Mouse (Mus musculus) liver, embryonic 15.5 days (tissue): ENCODE data around the gene Angptl2. TPM values are rescaled to one million over a fixed set of nuclear protein-coding genes. Genes with fewer than 3 reads are reported as not detected.
"Not testable (repeated sequence)": the region's sequence is repeated elsewhere in the genome, so short reads cannot be mapped to it uniquely, and the experiment has no call there.

Experiments
- ATAC-seq: fragments of 200-750 bp; cut with Nextera tagmentation; 2 replicates; pipeline ENCODE4 v1.8.0; 2017; ENCODE audit warnings: moderate number of reproducible peaks, mild to moderate bottlenecking, moderate library complexity; ENCODE audit not compliant: insufficient read depth
- H3K27ac ChIP-seq: fragments of 300-500 bp; sonication (generic); replicated peaks from 2 replicates; pipeline ENCODE4 v1.5.1; 2015; ENCODE audit warnings: mild to moderate bottlenecking, inconsistent platforms
- H3K27me3 ChIP-seq: fragments of 300-500 bp; sonication (generic); 2 replicates; pipeline ENCODE4 v1.6.1; 2015; ENCODE audit warnings: mild to moderate bottlenecking, inconsistent platforms
- H3K36me3 ChIP-seq: fragments of 300-500 bp; sonication (generic); replicated peaks from 2 replicates; pipeline ENCODE4 v1.6.1; 2015; ENCODE audit warnings: moderate library complexity, mild to moderate bottlenecking, inconsistent platforms
- H3K4me1 ChIP-seq: fragments of 300-500 bp; sonication (generic); replicated peaks from 2 replicates; pipeline ENCODE4 v1.6.1; 2015; ENCODE audit warnings: inconsistent platforms
- H3K4me2 ChIP-seq: fragments of 300-500 bp; sonication (generic); 2 replicates; pipeline ENCODE4 v1.6.1; 2015; ENCODE audit warnings: moderate library complexity, mild to moderate bottlenecking, inconsistent platforms
- H3K4me3 ChIP-seq: fragments of 300-500 bp; sonication (generic); replicated peaks from 2 replicates; pipeline ENCODE4 v1.5.1; 2015; ENCODE audit warnings: mild to moderate bottlenecking, inconsistent platforms
- H3K9ac ChIP-seq: fragments of 300-500 bp; sonication (generic); 2 replicates; pipeline ENCODE4 v1.6.1; 2015; ENCODE audit warnings: moderate library complexity, mild to moderate bottlenecking, inconsistent platforms
- H3K9me3 ChIP-seq: fragments of 300-500 bp; sonication (generic); replicated peaks from 2 replicates; pipeline ENCODE4 v1.6.1; 2016; ENCODE audit warnings: inconsistent platforms
- WGBS: fragments of 180-500 bp; shearing (Covaris S2); methylation state at CpG from one replicate; pipeline ENCODE4 v1.1.7; 2015; ENCODE audit warnings: mixed read lengths; ENCODE audit not compliant: insufficient replicate concordance; 5-methylcytosine and 5-hydroxymethylcytosine counted together
- polyA plus RNA-seq: library from polyadenylated mRNA; unstranded; fragments of >200 nt; fragmentation: Nextera tagmentation; extraction: Ambion mirVana; gene quantifications from 2 replicates; pipeline ENCODE4 v1.2.1, GENCODE M21; 2015

The Angptl2 gene
- polyA plus RNA-seq, 1 experiment from 2014 or later: 3.3 TPM

GRCm38 (mm10) chr2:33204980-33205379 lies 10.9 kb upstream of the Angptl2 start:
- Histone ChIP-seq H3K27me3 (no peaks in the 10 kb centered on the region), H3K27ac (no peak overlapping the region), H3K9me3 (no peaks in the 10 kb centered on the region), H3K4me2 (no peak overlapping the region), H3K4me3 (no peak overlapping the region), H3K4me1 (peaks cover 21% of the 10 kb centered on the region), H3K9ac (no peak overlapping the region), H3K36me3 (no peaks in the 10 kb centered on the region)
- ATAC-seq: no peak
- 44% methylated on average over 5 of the region's 5 CpGs for WGBS

GRCm38 (mm10) chr2:33205939-33206525 lies 9.8 kb upstream of the Angptl2 start:
- H3K27ac ChIP-seq: no peak overlapping the region
- no peak for ATAC-seq

GRCm38 (mm10) chr2:33207069-33207468 lies 8.8 kb upstream of the Angptl2 start:
- 61% methylated on average over 4 of the region's 4 CpGs for WGBS
- Histone ChIP-seq H3K27ac (no peak overlapping the region), H3K36me3 (no peaks in the 10 kb centered on the region), H3K4me1 (peaks cover 15% of the 10 kb centered on the region; the same call in 1 of the 2 replicates), H3K9me3 (no peaks in the 10 kb centered on the region), H3K4me3 (no peak overlapping the region), H3K9ac (no peak overlapping the region), H3K4me2 (no peak overlapping the region), H3K27me3 (no peaks in the 10 kb centered on the region)
- ATAC-seq: no peak

More at GRCm38 (mm10) chr2:33205939-33206525, 9.8 kb upstream of the Angptl2 start:
- Histone ChIP-seq H3K27me3 (no peaks in the 10 kb centered on the region), H3K9ac (no peak overlapping the region), H3K4me1 (peaks cover 13% of the 10 kb centered on the region; the same call in 1 of the 2 replicates), H3K4me3 (no peak overlapping the region), H3K4me2 (no peak overlapping the region), H3K9me3 (no peaks in the 10 kb centered on the region), H3K36me3 (no peaks in the 10 kb centered on the region)
- WGBS: 52% methylated on average over 14 of the region's 14 CpGs

DNA sequence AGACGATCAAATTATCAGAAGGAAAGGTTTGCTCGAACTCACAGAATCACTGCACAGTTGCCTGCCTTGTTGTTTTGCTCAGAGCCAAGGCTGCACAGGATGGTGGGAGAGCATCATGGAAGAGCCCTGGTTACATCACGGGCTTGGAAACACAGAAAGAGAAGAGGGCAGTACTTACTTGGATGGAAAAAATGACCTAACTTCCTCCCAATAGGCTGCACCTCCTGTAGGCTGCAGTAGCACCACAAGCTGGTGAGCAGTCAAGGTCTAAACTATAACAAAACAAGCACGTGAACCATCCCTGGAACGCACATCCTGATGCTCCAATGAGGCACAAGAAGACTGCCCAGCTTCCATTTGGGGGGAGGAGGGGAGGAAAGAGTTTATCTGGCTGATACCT lies 7.7 kb upstream of the Angptl2 start:
- Histone ChIP-seq H3K4me3 (no peak overlapping the region), H3K27ac (no peak overlapping the region), H3K27me3 (no peaks in the 10 kb centered on the region), H3K9ac (no peak overlapping the region), H3K36me3 (no peaks in the 10 kb centered on the region), H3K9me3 (no peaks in the 10 kb centered on the region), H3K4me1 (peaks cover 13% of the 10 kb centered on the region; the same call in 1 of the 2 replicates), H3K4me2 (no peak overlapping the region)
- whole genome bisulfite sequencing: 61% methylated on average over 5 of the region's 5 CpGs
- no peak for ATAC-seq

- Histone ChIP-seq H3K4me3 (no peak overlapping the region), H3K36me3 (no peaks in the 10 kb centered on the region), H3K9me3 (no peaks in the 10 kb centered on the region), H3K27me3 (no peaks in the 10 kb centered on the region), H3K9ac (no peak overlapping the region), H3K4me2 (no peak overlapping the region), H3K27ac (no peak overlapping the region), H3K4me1 (peaks cover 14% of the 10 kb centered on the region)
- ATAC-seq: peak; percentile 77
- 36% methylated on average over 2 of the region's 2 CpGs for WGBS
Measured at GRCm38 (mm10) chr2:33210841-33211240, 5.0 kb upstream of the Angptl2 start.

DNA sequence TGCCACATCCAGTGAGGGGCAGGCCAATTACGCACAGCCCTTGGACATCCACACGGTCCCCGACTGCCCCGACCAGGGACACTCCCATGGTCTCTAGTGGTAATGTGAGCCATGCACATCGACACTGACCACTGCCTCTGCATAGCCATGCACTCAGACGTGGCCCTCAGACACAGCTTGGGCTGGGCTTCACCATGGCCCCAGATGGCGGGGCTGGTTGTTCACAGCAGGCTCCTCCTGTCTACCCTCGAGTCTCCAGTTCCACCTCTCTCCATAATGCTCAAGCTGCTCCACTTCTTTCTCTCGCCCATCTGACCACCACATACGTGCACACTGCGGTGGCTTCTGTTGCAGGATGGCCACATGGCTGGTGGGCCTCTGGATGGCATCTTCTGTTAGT lies 4.6 kb upstream of the Angptl2 start:
- peak; percentile 15; the same call in 1 of the 2 replicates for ATAC-seq
- WGBS: 77% methylated on average over 11 of the region's 11 CpGs
- H3K27ac ChIP-seq, H3K9ac ChIP-seq, H3K4me2 ChIP-seq, H3K4me3 ChIP-seq, H3K27me3 ChIP-seq, H3K36me3 ChIP-seq, H3K9me3 ChIP-seq: not testable (repeated sequence)
- H3K4me1 ChIP-seq: peaks cover 19% of the 10 kb centered on the region

GRCm38 (mm10) chr2:33215177-33215699 lies 631 bp upstream of the Angptl2 start:
- Histone ChIP-seq H3K9me3 (no peaks in the 10 kb centered on the region), H3K9ac (no peak overlapping the region), H3K4me1 (peaks cover 28% of the 10 kb centered on the region), H3K27me3 (0 out of 2 replicates have a peak, but pooled peaks cover 4% of the 10 kb centered on the region), H3K4me2 (peak overlapping the region; percentile 45), H3K4me3 (no peak overlapping the region), H3K27ac (no peak overlapping the region), H3K36me3 (no peaks in the 10 kb centered on the region)
- WGBS: 66% methylated on average over 5 of the region's 5 CpGs
- no peak for ATAC-seq

DNA sequence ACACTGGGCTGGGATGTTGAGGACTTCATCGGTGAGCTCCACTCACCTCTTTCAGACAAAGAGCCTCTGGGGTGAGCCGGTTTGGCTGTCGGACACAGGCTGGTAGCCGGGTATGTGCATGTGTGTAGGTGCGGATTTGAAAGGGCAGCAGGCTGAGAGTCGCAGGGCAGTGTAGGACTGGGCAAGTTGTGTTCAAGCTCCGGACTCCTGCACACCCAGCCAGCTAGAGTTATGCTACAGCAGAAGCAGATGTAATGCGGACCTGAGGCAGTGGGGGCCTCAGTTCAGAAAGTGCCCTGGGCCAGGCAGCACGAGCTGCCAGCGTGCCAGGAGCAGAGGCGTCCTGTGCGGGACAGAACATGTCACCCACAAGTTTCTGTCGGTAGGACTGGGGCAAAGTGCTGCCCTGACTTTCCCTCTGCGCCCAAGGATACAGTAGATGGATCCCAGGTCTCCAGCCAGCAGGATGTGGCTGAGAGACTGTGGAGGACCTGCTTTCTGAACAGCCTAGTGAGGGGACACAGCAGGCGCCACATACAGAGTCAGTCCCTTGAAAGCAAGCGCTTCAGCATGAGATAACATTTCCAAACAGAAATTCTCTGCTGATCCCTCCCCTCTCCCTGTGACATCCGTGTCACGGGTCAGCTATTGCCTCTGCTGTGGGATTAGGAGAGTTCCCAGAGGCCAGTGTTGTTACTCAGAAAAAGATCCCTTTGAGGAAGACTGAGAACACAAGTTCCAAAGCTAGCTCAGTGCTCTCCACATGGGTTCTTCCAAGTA lies 966 bp downstream of the Angptl2 start:
- Histone ChIP-seq H3K27me3 (0 out of 2 replicates have a peak, but pooled peaks cover 4% of the 10 kb centered on the region), H3K4me2 (peak overlapping the region; percentile 45), H3K9me3 (no peaks in the 10 kb centered on the region), H3K27ac (no peak overlapping the region; the same call in 1 of the 2 replicates), H3K4me3 (peak overlapping the region; percentile 39), H3K4me1 (peaks cover 21% of the 10 kb centered on the region), H3K9ac (no peak overlapping the region), H3K36me3 (no peaks in the 10 kb centered on the region)
- ATAC-seq: no peak; the same call in 1 of the 2 replicates
- WGBS: 47% methylated on average over 18 of the region's 18 CpGs

DNA sequence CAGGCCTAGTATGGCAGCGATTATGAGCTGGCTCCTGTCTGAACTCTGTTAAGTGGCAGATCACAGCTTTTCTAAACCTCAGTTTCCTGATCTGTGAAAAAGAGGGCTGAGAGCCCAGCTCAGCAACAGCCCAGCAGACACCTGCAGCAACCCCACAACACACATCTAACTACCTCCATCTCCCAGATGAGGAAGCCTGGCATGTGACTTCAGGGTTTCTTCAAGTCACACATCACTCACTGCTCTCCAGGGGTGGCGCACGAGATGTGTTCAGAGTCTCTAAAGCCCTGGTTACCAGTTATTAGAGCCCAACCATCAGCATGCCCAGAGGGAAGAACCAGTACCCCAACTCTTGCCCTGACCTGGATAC lies 1.5 kb downstream of the Angptl2 start:
- ATAC-seq: no peak
- H3K27ac ChIP-seq: no peak overlapping the region
- WGBS: 49% methylated on average over 3 of the region's 3 CpGs
- 0 out of 2 replicates have a peak, but pooled peaks cover 4% of the 10 kb centered on the region for H3K27me3 ChIP-seq
- H3K9me3 ChIP-seq: no peaks in the 10 kb centered on the region
- H3K36me3 ChIP-seq: no peaks in the 10 kb centered on the region
- H3K9ac ChIP-seq: no peak overlapping the region
- H3K4me2 ChIP-seq: peak overlapping the region; percentile 45; the same call in 1 of the 2 replicates
- no peak overlapping the region for H3K4me3 ChIP-seq
- H3K4me1 ChIP-seq: peaks cover 21% of the 10 kb centered on the region

GRCm38 (mm10) chr2:33218903-33219625 lies 3.2 kb downstream of the Angptl2 start:
- Histone ChIP-seq H3K4me2 (no peak overlapping the region), H3K4me1 (peaks cover 21% of the 10 kb centered on the region), H3K27me3 (0 out of 2 replicates have a peak, but pooled peaks cover 4% of the 10 kb centered on the region), H3K27ac (no peak overlapping the region), H3K9me3 (no peaks in the 10 kb centered on the region), H3K36me3 (no peaks in the 10 kb centered on the region), H3K4me3 (no peak overlapping the region), H3K9ac (no peak overlapping the region)
- 56% methylated on average over 11 of the region's 11 CpGs for WGBS
- ATAC-seq: no peak

DNA sequence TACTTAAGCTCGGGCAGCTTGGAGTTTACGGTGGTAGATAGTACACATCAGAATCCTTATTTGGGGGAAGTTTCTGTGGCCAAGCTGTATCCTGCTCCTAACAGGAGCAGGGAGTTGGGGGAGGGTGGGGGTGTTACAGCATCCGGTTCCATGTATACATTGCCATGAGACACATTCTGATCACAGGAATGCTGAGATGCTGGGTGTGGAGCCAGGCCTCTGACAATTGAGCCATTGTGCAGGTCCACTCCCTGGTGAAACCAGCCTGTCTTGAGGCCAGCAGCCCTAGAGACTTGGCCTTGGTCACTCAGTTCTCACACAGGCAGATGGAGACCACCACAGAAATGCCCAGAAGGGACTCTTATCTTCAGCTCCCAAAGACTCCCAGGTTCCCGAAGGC lies 3.8 kb downstream of the Angptl2 start:
- no peak overlapping the region for H3K4me2 ChIP-seq

More for the DNA sequence above, 3.8 kb downstream of the Angptl2 start:
- ATAC-seq: no peak
- no peak overlapping the region for H3K27ac ChIP-seq
- H3K9ac ChIP-seq: no peak overlapping the region
- no peaks in the 10 kb centered on the region for H3K9me3 ChIP-seq
- H3K4me1 ChIP-seq: peaks cover 21% of the 10 kb centered on the region
- 62% methylated on average over 4 of the region's 4 CpGs for WGBS
- H3K4me3 ChIP-seq: no peak overlapping the region
- H3K27me3 ChIP-seq: 0 out of 2 replicates have a peak, but pooled peaks cover 4% of the 10 kb centered on the region
- H3K36me3 ChIP-seq: no peaks in the 10 kb centered on the region
